Mouse (Mus musculus): ENCODE measurements at regions not wholly inside any gene's neighbourhood (a gene's known extent, or its start where the extent isn't known, plus 50 kb on each side); places are given as distances from the start of the nearest gene placed in this dataset.

DNA sequence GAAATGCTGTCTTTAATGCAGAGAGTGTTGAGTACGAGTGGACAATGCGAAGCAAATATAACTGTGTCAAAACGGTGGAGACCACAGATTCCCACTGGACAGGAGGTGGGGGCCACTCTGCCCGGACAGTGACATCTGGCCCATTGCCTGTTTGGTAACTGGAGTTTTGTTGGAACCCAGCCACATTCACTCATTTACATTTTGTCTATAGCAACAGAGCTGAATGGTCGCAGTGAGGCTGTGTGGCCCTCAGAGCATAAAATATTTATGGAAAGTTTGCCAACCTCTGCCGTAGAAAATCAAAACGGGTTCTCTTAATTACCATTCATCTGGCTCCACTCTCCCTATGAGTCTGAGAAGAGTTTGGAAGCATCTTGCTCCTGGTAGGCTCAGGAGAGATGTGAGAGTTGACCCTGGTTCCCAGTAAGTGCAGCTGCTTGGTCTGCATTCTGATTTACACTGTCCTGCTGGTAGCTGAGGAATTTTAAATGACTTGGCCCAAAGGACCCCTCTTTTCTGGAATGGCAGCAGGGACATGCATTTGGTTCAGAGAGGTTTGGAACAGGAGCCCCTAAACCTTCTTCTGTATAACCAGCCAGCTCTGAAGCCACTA lies 187.9 kb upstream of the Pik3r1 start:
- no peak for DNase-seq
- H3K4me3 ChIP-seq (replicated peaks; ENCODE audit: insufficient read depth, low read depth, low read length): no peak overlapping the region
- no peak overlapping the region for H3K27ac ChIP-seq (ENCODE audit: insufficient read depth, low read length)
- H3K4me1 ChIP-seq (ENCODE audit: control insufficient read depth, insufficient read depth, low read length): no peaks in the 10 kb centered on the region
- 16% methylated on average over 7 of the region's 7 CpGs for WGBS
- no peaks in the 10 kb centered on the region for H3K27me3 ChIP-seq (ENCODE audit: control insufficient read depth, insufficient read depth, low read length)
- TF ChIP-seq CTCF (IDR thresholded peaks at IDR 0.05; ENCODE audit: borderline replicate concordance, insufficient read depth, low read depth, low read length) (no peak), POLR2A (IDR thresholded peaks at IDR 0.05; ENCODE audit: borderline replicate concordance, insufficient read depth, low read length) (no peak)

GRCm38 (mm10) chr13:101957782-101958181 lies 189.8 kb upstream of the Pik3r1 start:
- no peaks in the 10 kb centered on the region for H3K27me3 ChIP-seq (ENCODE audit: control insufficient read depth, insufficient read depth, low read length)
- H3K4me3 ChIP-seq (replicated peaks; ENCODE audit: insufficient read depth, low read depth, low read length): no peak overlapping the region
- DNase-seq: no peak
- H3K4me1 ChIP-seq (ENCODE audit: control insufficient read depth, insufficient read depth, low read length): no peaks in the 10 kb centered on the region
- 60% methylated on average over 4 of the region's 4 CpGs for WGBS
- H3K27ac ChIP-seq (ENCODE audit: insufficient read depth, low read length): no peak overlapping the region
- TF ChIP-seq POLR2A (IDR thresholded peaks at IDR 0.05; ENCODE audit: borderline replicate concordance, insufficient read depth, low read length): no peak
- no peak for TF ChIP-seq CTCF (IDR thresholded peaks at IDR 0.05; ENCODE audit: borderline replicate concordance, insufficient read depth, low read depth, low read length)

DNA sequence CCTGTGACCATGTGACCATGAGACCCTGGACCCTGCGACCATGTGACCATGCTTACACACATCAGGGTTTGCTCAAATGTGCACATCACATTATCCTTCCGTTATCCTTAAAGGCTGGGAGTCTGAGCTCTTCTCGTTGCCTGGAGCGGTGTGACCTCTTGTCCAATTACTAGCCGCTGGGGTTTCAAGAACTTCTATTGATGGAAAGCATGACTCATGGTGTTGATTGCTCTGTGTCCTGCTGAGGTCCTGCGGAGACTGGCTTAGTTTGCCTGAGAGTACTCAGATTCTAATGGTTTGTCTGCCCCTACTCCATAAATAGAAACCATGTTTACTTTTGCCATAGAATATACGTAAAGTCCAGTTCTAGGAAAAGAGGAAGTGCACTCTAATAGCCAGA lies 197.5 kb upstream of the Pik3r1 start:
- WGBS: 80% methylated on average over 7 of the region's 7 CpGs
- TF ChIP-seq POLR2A (IDR thresholded peaks at IDR 0.05; ENCODE audit: borderline replicate concordance, insufficient read depth, low read length) (no peak), CTCF (IDR thresholded peaks at IDR 0.05; ENCODE audit: borderline replicate concordance, insufficient read depth, low read depth, low read length) (no peak)
- no peak overlapping the region for H3K27ac ChIP-seq (ENCODE audit: insufficient read depth, low read length)
- H3K27me3 ChIP-seq (ENCODE audit: control insufficient read depth, insufficient read depth, low read length): no peaks in the 10 kb centered on the region
- DNase-seq: no peak
- H3K4me1 ChIP-seq (ENCODE audit: control insufficient read depth, insufficient read depth, low read length): no peaks in the 10 kb centered on the region; the same call in 1 of the 2 replicates
- no peak overlapping the region for H3K4me3 ChIP-seq (replicated peaks; ENCODE audit: insufficient read depth, low read depth, low read length)

DNA sequence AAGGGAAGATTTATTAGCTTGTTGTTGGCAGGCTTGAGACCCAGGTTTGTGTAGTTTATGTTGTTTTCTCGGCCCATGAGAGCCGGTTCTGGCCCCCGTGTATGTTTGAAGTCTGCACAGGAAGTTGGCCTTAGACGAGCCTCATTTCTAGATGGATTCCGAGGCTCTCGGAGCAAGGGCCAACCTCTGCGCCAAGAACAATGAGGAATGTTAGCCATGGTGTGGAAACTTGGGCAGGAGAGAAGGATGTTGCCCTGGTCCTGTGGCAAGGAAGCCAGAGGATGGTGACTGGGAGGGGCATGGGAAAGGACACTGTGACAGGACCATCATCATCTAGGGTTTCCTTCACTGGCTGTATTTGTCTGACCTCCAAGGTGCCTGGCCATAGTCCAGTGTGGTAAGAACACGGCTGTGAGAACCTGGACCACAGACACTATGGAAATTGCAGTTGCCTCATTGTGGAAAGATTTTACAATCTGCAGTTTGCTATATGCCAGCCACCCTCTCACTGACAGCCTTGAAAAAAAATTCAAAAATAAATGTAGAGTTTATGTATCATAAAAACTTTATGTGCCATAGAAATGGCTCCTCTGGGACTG lies 198.9 kb upstream of the Pik3r1 start:
- H3K4me3 ChIP-seq (replicated peaks; ENCODE audit: insufficient read depth, low read depth, low read length): no peak overlapping the region
- no peaks in the 10 kb centered on the region for H3K27me3 ChIP-seq (ENCODE audit: control insufficient read depth, insufficient read depth, low read length)
- no peak for DNase-seq
- H3K4me1 ChIP-seq (ENCODE audit: control insufficient read depth, insufficient read depth, low read length): no peaks in the 10 kb centered on the region; the same call in 1 of the 2 replicates
- 62% methylated on average over 8 of the region's 8 CpGs for WGBS
- no peak overlapping the region for H3K27ac ChIP-seq (ENCODE audit: insufficient read depth, low read length)
- TF ChIP-seq CTCF (IDR thresholded peaks at IDR 0.05; ENCODE audit: borderline replicate concordance, insufficient read depth, low read depth, low read length): no peak
- TF ChIP-seq POLR2A (IDR thresholded peaks at IDR 0.05; ENCODE audit: borderline replicate concordance, insufficient read depth, low read length): no peak

DNA sequence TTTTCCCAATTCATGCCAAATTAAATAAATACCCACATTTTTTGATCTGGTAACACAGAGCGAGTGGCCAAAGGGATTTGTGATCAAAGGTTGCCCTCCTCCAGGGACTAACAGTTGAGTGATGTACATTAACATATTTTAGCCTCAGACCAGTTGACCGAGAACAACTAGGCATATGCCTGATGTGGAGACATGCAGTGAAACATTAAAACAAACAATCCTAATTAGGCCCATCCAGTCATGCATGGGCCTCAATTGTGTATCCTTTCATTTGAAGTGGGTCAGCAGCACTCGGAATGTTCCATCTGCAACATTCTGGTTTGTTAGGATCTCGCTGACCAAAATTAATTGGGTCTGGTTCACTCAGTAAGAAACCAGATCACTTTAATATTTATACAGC lies 199.4 kb upstream of the Pik3r1 start:
- Histone ChIP-seq H3K27me3 (ENCODE audit: control insufficient read depth, insufficient read depth, low read length) (no peaks in the 10 kb centered on the region), H3K4me3 (replicated peaks; ENCODE audit: insufficient read depth, low read depth, low read length) (no peak overlapping the region), H3K27ac (ENCODE audit: insufficient read depth, low read length) (no peak overlapping the region), H3K4me1 (ENCODE audit: control insufficient read depth, insufficient read depth, low read length) (no peaks in the 10 kb centered on the region; the same call in 1 of the 2 replicates)
- TF ChIP-seq POLR2A (IDR thresholded peaks at IDR 0.05; ENCODE audit: borderline replicate concordance, insufficient read depth, low read length) (no peak), CTCF (IDR thresholded peaks at IDR 0.05; ENCODE audit: borderline replicate concordance, insufficient read depth, low read depth, low read length) (no peak)
- no peak for DNase-seq
- 31% methylated on average over 4 of the region's 4 CpGs for WGBS

DNA sequence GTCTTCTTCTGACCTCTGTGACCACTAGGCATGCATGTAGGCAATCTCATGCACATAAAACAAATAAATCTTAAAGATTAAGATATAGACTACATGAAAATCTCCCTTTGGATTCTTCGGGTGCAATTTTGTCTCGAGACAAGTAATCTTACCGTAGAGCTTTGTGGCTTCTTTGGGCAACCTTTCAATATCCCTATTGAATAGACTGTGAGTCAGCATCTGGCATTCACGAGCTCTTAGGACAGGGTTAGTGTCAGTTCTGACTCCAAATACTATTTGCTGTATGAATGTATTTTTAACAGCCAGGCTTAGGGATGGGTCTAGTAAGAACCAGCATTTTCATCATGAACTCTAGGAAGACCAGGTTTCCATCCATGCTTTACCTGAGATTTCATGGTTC lies 208.7 kb upstream of the Pik3r1 start:
- 89% methylated on average over 4 of the region's 4 CpGs for WGBS
- TF ChIP-seq CTCF (IDR thresholded peaks at IDR 0.05; ENCODE audit: borderline replicate concordance, insufficient read depth, low read depth, low read length): no peak
- no peak for TF ChIP-seq POLR2A (IDR thresholded peaks at IDR 0.05; ENCODE audit: borderline replicate concordance, insufficient read depth, low read length)
- DNase-seq: no peak
- H3K4me1 ChIP-seq (ENCODE audit: control insufficient read depth, insufficient read depth, low read length): no peaks in the 10 kb centered on the region
- H3K27me3 ChIP-seq (ENCODE audit: control insufficient read depth, insufficient read depth, low read length): no peaks in the 10 kb centered on the region
- H3K4me3 ChIP-seq (replicated peaks; ENCODE audit: insufficient read depth, low read depth, low read length): no peak overlapping the region
- no peak overlapping the region for H3K27ac ChIP-seq (ENCODE audit: insufficient read depth, low read length)

DNA sequence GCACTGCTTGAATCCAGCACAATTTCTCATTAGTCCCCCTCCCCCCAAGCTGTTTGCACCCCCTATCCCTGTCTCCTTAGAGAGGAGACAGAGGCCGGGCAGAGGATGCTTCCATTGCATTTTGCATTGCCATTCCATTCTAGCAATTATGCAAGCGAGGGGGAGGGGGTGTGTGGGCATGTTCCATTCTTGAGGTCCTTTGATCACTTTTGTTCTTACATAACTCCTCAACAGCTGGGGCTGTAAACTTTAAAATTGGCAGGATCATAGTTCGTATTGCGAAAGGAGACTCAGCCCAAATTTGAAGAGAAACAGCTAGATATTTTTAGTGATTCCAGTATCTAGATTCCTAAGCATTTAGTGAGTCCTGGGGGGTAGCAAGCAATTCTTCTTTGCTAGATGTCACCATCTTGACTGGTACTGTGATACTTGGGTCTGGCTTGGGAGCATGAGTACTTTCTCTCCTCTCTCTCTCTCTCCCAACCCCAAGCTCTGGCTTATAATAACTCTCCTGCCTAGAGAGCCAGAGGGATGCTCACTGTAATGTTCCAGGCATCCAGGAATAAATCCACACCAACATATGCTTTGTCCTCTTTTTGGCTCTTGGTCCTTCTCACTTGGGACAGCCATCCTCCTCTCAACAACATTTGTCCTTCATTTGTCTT lies 212.3 kb upstream of the Pik3r1 start:
- Histone ChIP-seq H3K4me1 (ENCODE audit: control insufficient read depth, insufficient read depth, low read length) (no peaks in the 10 kb centered on the region), H3K27me3 (ENCODE audit: control insufficient read depth, insufficient read depth, low read length) (no peaks in the 10 kb centered on the region), H3K27ac (ENCODE audit: insufficient read depth, low read length) (no peak overlapping the region), H3K4me3 (replicated peaks; ENCODE audit: insufficient read depth, low read depth, low read length) (no peak overlapping the region)
- DNase-seq: no peak
- TF ChIP-seq POLR2A (IDR thresholded peaks at IDR 0.05; ENCODE audit: borderline replicate concordance, insufficient read depth, low read length) (no peak), CTCF (IDR thresholded peaks at IDR 0.05; ENCODE audit: borderline replicate concordance, insufficient read depth, low read depth, low read length) (no peak)
- WGBS: 70% methylated on average over 4 of the region's 4 CpGs

Data from cerebellum, adult 2 months (tissue).